In the genomic region with DNA sequence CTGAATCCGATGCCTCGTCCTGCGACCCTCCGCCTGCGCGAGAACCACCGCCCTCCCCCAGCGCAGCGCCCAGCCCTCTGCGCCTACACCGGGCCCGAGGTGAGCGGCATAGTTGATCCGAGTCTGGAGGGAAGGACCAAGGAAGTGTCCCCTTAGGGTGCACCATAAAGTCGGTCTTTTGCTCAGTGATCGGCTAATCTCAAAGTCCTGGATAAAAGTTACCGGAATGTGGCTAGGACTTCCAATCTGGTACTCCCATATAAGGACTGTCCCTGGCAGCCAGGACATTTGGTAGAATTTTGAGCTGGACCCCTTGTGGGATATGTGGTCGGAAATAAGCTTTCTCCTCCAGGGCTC, we compare ENCODE assay signal across 11 mouse cellular contexts. TPM values are rescaled to one million over a fixed set of nuclear protein-coding genes. Genes with fewer than 3 reads are reported as not detected.
DNase-seq lines count a peak whose midpoint lies in the region; ATAC-seq and TF ChIP-seq lines count a peak whose summit lies in the region.
"Had no signal": no experiment of that assay in that cellular context is flagged by ENCODE, and none has a peak within 500 bp of the region (broad histone marks: within the 10 kb centered on the region; RNA-seq: fewer than 3 reads in every experiment).

No protein-coding gene starts in this region.

- H3K9me3 ChIP-seq in heart, embryonic 10.5 days, result no peaks in the 10 kb centered on the region
- H3K9me3 ChIP-seq in midbrain, embryonic 10.5 days (replicated peaks), result no peaks in the 10 kb centered on the region
- no peaks in the 10 kb centered on the region for H3K9me3 ChIP-seq in midbrain, embryonic 16.5 days (replicated peaks; ENCODE audit: control insufficient read depth, low read length, poor library complexity, severe bottlenecking)
- no peaks in the 10 kb centered on the region for H3K9me3 ChIP-seq in intestine, postnatal 0 days (ENCODE audit: control insufficient read depth)
- H3K9me3 ChIP-seq in stomach, embryonic 16.5 days (replicated peaks; ENCODE audit: control insufficient read depth, low read length), result no peaks in the 10 kb centered on the region

- no peak for ATAC-seq in midbrain, embryonic 16.5 days
- ATAC-seq in intestine, postnatal 0 days, result no peak
- no peak for ATAC-seq in stomach, embryonic 16.5 days (ENCODE audit: insufficient read depth, low FRiP score)

- peaks cover 99% of the 10 kb centered on the region for H3K27me3 ChIP-seq in heart, embryonic 10.5 days (ENCODE audit: insufficient read depth, poor library complexity, severe bottlenecking)
- H3K27me3 ChIP-seq in midbrain, embryonic 10.5 days (ENCODE audit: low read depth, poor library complexity, severe bottlenecking), result peaks cover 100% of the 10 kb centered on the region
- peaks cover 57% of the 10 kb centered on the region for H3K27me3 ChIP-seq in midbrain, embryonic 16.5 days (ENCODE audit: control insufficient read depth, insufficient read depth, low read depth, low read length)
- peaks cover 94% of the 10 kb centered on the region for H3K27me3 ChIP-seq in intestine, postnatal 0 days (replicated peaks; ENCODE audit: control insufficient read depth, insufficient read depth, low read length)
- peaks cover 57% of the 10 kb centered on the region for H3K27me3 ChIP-seq in stomach, embryonic 16.5 days (ENCODE audit: control insufficient read depth, insufficient read depth, low read length)

- H3K4me2 ChIP-seq in midbrain, embryonic 16.5 days (ENCODE audit: low read length), result no peak overlapping the region
- H3K4me2 ChIP-seq in intestine, postnatal 0 days (replicated peaks; ENCODE audit: low read depth), result peak overlapping the region; percentile 90
- H3K4me2 ChIP-seq in stomach, embryonic 16.5 days (ENCODE audit: low read depth, low read length), result peak overlapping the region; percentile 93

- H3K27ac ChIP-seq in heart, embryonic 10.5 days, result peak overlapping the region; percentile 89
- H3K27ac ChIP-seq in midbrain, embryonic 10.5 days (replicated peaks), result no peak overlapping the region
- H3K27ac ChIP-seq in midbrain, embryonic 16.5 days (ENCODE audit: low read length), result no peak overlapping the region
- peak overlapping the region; percentile 21; the same call in 1 of the 2 replicates for H3K27ac ChIP-seq in intestine, postnatal 0 days (ENCODE audit: low read depth, low read length)
- peak overlapping the region; percentile 72; the same call in 1 of the 2 replicates for H3K27ac ChIP-seq in stomach, embryonic 16.5 days (ENCODE audit: low read length)

- DNase-seq in heart, embryonic 10.5 days (ENCODE audit: low spot score), result no peak
- no peak for DNase-seq in heart, adult 9 months (ENCODE audit: low spot score in 2 of 2)
- no peak for DNase-seq in midbrain, embryonic 10.5 days (ENCODE audit: low spot score)
- DNase-seq in right cerebral cortex, postnatal 14 days, result no peak
- no peak for DNase-seq in layer of hippocampus, postnatal 36 days

- H3K4me3 ChIP-seq in heart, embryonic 10.5 days, result peak overlapping the region; percentile 75
- peak overlapping the region; percentile 40 for H3K4me3 ChIP-seq in midbrain, embryonic 10.5 days
- H3K4me3 ChIP-seq in midbrain, embryonic 16.5 days (ENCODE audit: low read depth, low read length), result no peak overlapping the region
- H3K4me3 ChIP-seq in intestine, postnatal 0 days (ENCODE audit: low read depth, low read length), result peak overlapping the region; percentile 60
- H3K4me3 ChIP-seq in stomach, embryonic 16.5 days (replicated peaks; ENCODE audit: low read length), result peak overlapping the region; percentile 66
- H3K4me3 ChIP-seq: erythroblast, embryonic 14.5 days; myocyte had no signal

- peaks cover 14% of the 10 kb centered on the region for H3K36me3 ChIP-seq in heart, embryonic 10.5 days
- H3K36me3 ChIP-seq in midbrain, embryonic 10.5 days, result no peaks in the 10 kb centered on the region
- no peaks in the 10 kb centered on the region for H3K36me3 ChIP-seq in midbrain, embryonic 16.5 days (ENCODE audit: control insufficient read depth, insufficient read depth, low read length)
- peaks cover 11% of the 10 kb centered on the region; the same call in 1 of the 2 replicates for H3K36me3 ChIP-seq in intestine, postnatal 0 days (ENCODE audit: control insufficient read depth, insufficient read depth)
- no peaks in the 10 kb centered on the region for H3K36me3 ChIP-seq in stomach, embryonic 16.5 days (ENCODE audit: control insufficient read depth, insufficient read depth, low read length)

- no peak overlapping the region for H3K9ac ChIP-seq in midbrain, embryonic 16.5 days (ENCODE audit: low read depth, low read length)
- 0 out of 2 replicates have a peak overlapping the region, but pooled peaks have one; percentile 7 for H3K9ac ChIP-seq in intestine, postnatal 0 days (ENCODE audit: low read depth, low read length)
- peak overlapping the region; percentile 79 for H3K9ac ChIP-seq in stomach, embryonic 16.5 days (ENCODE audit: low read length)

- H3K4me1 ChIP-seq in heart, embryonic 10.5 days, result peaks cover 62% of the 10 kb centered on the region
- H3K4me1 ChIP-seq in midbrain, embryonic 10.5 days, result peaks cover 49% of the 10 kb centered on the region
- H3K4me1 ChIP-seq in midbrain, embryonic 16.5 days (ENCODE audit: control insufficient read depth, insufficient read depth, low read length), result peaks cover 12% of the 10 kb centered on the region
- H3K4me1 ChIP-seq in intestine, postnatal 0 days (replicated peaks; ENCODE audit: control insufficient read depth, insufficient read depth, low read length), result 0 out of 2 replicates have a peak, but pooled peaks cover 4% of the 10 kb centered on the region
- H3K4me1 ChIP-seq in stomach, embryonic 16.5 days (ENCODE audit: control insufficient read depth, insufficient read depth, low read length), result peaks cover 19% of the 10 kb centered on the region

- WGBS in heart, embryonic 10.5 days, result 1% methylated on average over 18 of the region's 18 CpGs
- WGBS in midbrain, embryonic 10.5 days, result under 1% methylated on average over 18 of the region's 18 CpGs
- WGBS in midbrain, embryonic 16.5 days, result 1% methylated on average over 18 of the region's 18 CpGs
- 15% methylated on average over 18 of the region's 18 CpGs for WGBS in intestine, postnatal 0 days
- 13% methylated on average over 18 of the region's 18 CpGs for WGBS in stomach, embryonic 16.5 days

- no peak for TF ChIP-seq CTCF in intestine, postnatal 0 days (IDR thresholded peaks at IDR 0.05; ENCODE audit: low read depth)

RNA-seq across cellular contexts. Expression of a gene that starts 4.9 kb away (rescaled TPM):
- 2.5 and 7.6 TPM in 2 replicates for polyA plus RNA-seq in heart, embryonic 10.5 days (2016; fragmentation: Nextera tagmentation; extraction: Ambion mirVana)
- polyA plus RNA-seq in midbrain, embryonic 10.5 days (2016; fragmentation: Nextera tagmentation; extraction: Ambion mirVana), result 0.27 and 0.43 TPM in 2 replicates
- polyA plus RNA-seq in midbrain, embryonic 16.5 days (2015; fragmentation: Nextera tagmentation; extraction: Ambion mirVana), result 0.39 and 0.57 TPM in 2 replicates
- polyA plus RNA-seq in intestine, postnatal 0 days (2015; fragmentation: Nextera tagmentation; extraction: Ambion mirVana), result 3.0 and 3.3 TPM in 2 replicates
- polyA plus RNA-seq in stomach, embryonic 16.5 days (2015; fragmentation: Nextera tagmentation; extraction: Ambion mirVana), result 2.9 and 3.1 TPM in 2 replicates
- total RNA-seq in layer of hippocampus, postnatal 36 days (2021), result 1 to 10 TPM; 1.2 to 1.4 TPM

RNA-seq across cellular contexts. Expression of a gene that starts 12.9 kb away (rescaled TPM):
- polyA plus RNA-seq in heart, embryonic 10.5 days (2016; fragmentation: Nextera tagmentation; extraction: Ambion mirVana), result not detected in 2 replicates
- not detected in 2 replicates for polyA plus RNA-seq in midbrain, embryonic 10.5 days (2016; fragmentation: Nextera tagmentation; extraction: Ambion mirVana)
- not detected in 2 replicates for polyA plus RNA-seq in midbrain, embryonic 16.5 days (2015; fragmentation: Nextera tagmentation; extraction: Ambion mirVana)
- polyA plus RNA-seq in intestine, postnatal 0 days (2015; fragmentation: Nextera tagmentation; extraction: Ambion mirVana), result not detected in 2 replicates
- not detected in 2 replicates for polyA plus RNA-seq in stomach, embryonic 16.5 days (2015; fragmentation: Nextera tagmentation; extraction: Ambion mirVana)
- total RNA-seq in layer of hippocampus, postnatal 36 days (2021), result not detected
- polyA plus RNA-seq: erythroblast, embryonic 14.5 days; large intestine, adult 2 months; myocyte had no signal

RNA-seq across cellular contexts. Expression of a gene that starts 49.0 kb away (rescaled TPM):
- 0.80 and 4.1 TPM in 2 replicates for polyA plus RNA-seq in heart, embryonic 10.5 days (2016; fragmentation: Nextera tagmentation; extraction: Ambion mirVana)
- polyA plus RNA-seq in midbrain, embryonic 10.5 days (2016; fragmentation: Nextera tagmentation; extraction: Ambion mirVana), result 0.04 and 0.20 TPM in 2 replicates
- 0.17 and 0.43 TPM in 2 replicates for polyA plus RNA-seq in midbrain, embryonic 16.5 days (2015; fragmentation: Nextera tagmentation; extraction: Ambion mirVana)
- polyA plus RNA-seq in intestine, postnatal 0 days (2015; fragmentation: Nextera tagmentation; extraction: Ambion mirVana), result not detected in 2 replicates
- polyA plus RNA-seq in stomach, embryonic 16.5 days (2015; fragmentation: Nextera tagmentation; extraction: Ambion mirVana), result 0.17 and 0.22 TPM in 2 replicates
- total RNA-seq in layer of hippocampus, postnatal 36 days (2021), result under 1 TPM; 0.20 to 0.22 TPM
- polyA plus RNA-seq: erythroblast, embryonic 14.5 days had no signal

Comparison
In these comparisons a context has a peak if more than half of its experiments do, and no peak if none do; other contexts are left out.
1. H3K27ac ChIP-seq: peak in heart, embryonic 10.5 days (single experiment), intestine, postnatal 0 days (single experiment) and stomach, embryonic 16.5 days (single experiment); none in midbrain, embryonic 10.5 days (single experiment) and midbrain, embryonic 16.5 days (single experiment).